Mouse (Mus musculus) gastrocnemius, postnatal 25 days (tissue): Measurements from ENCODE around the gene Gm44511. TPM values are rescaled to one million over a fixed set of nuclear protein-coding genes. Genes with fewer than 3 reads are reported as not detected.
"Not testable (repeated sequence)": the region's sequence is repeated elsewhere in the genome, so short reads cannot be mapped to it uniquely, and the experiment has no call there.

ENCODE experiments used
- DNase-seq: peaks from one replicate; pipeline ENCODE4 v3.0.0; 2022
- total RNA-seq, 2 experiments: library from RNA; stranded (reverse); gene quantifications; 1 replicate in 1 of 2; 2 replicates in 1 of 2; pipeline ENCODE4 v1.2.3; 2021

Gm44511 gene
- total RNA-seq, 2 experiments from 2014 or later, result not detected

DNA sequence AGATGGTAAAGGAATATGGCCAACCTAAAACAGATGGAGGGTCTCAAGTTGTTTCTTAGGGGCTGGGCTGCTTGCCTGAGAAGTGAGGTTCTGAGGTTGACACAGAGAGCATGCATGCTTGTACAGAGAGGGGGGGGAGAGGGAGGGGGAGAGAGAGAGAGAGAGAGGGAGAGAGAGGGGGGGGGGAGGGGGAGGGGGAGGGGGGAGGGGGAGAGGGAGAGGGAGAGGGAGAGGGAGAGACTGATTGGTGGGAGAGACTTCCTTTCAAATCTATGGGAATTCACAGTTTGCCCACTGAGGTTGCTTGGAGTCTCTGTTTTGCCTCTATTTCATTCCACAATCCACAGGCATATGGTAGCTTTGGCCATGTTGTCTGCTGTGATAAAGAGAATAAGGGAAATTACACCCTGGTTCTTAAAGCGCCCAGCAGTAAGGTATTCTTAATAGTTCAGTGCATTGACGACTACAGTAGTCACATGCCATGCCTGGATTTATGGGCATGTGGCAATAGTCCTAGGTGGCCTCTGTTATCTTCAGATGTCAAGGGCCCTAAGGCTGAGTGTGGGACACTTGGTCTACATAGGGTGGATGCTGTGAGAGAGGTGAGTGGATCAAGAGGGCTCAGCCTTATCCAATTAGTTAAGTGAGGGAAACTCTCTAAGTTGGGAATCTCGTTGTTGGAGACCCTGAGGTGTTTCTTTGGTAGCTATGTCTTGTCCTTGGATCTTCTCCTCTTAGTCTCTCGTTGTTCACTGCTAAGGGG, 15.4 kb upstream of the Gm44511 start:
- no peak for DNase-seq

DNA sequence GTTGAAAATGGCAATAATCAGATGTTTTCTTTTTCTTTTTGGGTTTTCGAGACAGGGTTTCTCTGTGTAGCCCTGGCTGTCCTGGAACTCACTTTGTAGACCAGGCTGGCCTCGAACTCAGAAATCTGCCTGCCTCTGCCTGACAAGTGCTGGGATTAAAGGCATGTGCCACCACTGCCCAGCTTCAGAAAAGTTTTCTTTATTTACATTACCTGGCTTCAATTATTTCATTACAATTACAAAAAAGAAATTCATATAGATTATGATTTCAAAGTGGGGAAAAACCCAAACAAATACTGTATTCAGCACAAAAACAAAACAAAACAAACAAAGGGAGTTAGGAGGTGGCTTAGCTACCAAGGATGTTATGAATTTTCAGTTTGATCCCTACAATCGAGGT, 14.6 kb upstream of the Gm44511 start:
- not testable (repeated sequence) for DNase-seq

DNA sequence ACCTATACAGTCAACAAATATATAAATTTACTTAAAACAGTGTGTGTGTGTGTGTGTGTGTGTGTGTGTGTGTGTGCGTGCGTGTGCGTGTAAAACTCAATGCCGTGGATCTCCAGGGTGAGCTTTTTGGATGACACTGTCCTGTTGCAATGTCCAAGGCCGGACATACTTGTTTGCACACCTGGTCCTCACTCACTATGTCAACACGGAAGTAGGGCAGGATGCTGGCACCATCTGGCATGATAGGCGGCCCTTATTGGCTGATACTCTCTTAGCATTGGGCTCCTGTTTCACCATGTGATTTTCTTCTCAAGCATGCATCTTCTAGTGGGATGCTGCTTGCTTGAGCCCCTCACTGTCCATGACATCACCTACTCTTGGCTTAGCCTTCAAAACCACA, 13.8 kb upstream of the Gm44511 start:
- DNase-seq, result no peak

DNA sequence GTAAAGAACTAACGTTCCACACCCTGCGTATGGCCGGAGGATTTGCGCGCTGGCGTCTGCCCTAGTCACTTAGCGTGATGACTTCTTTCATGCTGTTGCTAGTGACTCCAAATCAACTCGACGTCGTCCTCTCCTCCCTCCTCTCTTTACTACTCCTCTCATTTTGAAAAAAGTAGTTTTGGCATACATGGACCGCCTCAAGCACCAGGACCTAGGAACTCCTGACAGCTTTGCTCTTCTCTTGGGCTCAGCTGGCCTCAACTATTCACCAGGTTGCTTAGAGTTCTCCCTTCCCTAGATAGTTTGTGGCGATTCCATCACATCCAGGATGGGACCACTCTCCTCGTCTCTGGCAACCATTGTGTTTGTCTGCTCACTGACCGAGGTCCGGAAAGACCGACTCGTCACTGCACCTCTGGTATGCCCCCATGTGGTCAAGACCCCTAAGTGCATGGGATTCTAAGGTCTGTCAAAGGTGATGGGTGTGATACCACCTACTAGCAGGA, 13.2 kb upstream of the Gm44511 start:
- peak; percentile 83 for DNase-seq

DNA sequence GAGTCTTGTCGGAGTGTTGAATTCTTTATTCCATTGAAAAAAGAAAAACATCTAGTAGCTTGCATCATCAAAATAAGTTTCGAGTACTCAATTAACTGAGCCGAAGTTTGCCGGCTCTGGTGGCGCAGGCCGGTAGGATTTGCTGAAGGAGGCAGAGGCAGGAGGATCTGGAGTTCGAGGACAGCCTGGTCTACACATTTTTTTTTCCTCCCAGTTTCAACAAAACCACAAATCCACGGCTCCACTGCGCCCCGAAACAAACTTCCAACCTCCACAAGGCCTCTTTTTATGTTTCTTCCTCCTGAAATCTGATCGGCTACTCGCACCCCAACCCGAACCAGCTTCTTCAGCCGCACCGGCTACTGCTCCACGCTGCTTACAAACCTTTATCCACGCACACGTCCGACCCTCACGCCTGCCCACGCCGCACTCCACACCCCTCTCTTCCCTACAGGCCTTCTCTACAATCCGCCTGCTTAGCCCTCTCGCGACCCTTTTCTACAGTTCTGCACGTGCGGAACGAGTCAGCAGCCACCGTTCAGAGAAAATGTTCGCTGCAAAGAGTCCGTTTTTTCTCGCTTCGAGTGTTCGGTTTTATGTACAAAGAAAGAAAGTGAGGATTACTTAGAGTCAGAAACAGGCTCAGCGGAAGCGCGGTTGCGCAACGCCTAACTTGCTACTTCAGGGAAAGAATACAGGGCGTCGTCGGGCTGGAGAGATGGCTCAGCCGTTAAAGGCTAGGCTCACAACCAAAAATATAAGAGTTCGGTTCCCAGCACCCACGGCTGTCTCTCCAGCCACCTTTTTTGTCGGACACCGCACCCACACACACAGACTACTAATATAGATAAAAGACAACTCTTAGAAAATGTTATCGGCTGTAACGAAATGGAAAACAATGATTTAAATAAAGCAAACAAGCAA, 12.5 kb upstream of the Gm44511 start:
- peak; percentile 79 for DNase-seq

DNA sequence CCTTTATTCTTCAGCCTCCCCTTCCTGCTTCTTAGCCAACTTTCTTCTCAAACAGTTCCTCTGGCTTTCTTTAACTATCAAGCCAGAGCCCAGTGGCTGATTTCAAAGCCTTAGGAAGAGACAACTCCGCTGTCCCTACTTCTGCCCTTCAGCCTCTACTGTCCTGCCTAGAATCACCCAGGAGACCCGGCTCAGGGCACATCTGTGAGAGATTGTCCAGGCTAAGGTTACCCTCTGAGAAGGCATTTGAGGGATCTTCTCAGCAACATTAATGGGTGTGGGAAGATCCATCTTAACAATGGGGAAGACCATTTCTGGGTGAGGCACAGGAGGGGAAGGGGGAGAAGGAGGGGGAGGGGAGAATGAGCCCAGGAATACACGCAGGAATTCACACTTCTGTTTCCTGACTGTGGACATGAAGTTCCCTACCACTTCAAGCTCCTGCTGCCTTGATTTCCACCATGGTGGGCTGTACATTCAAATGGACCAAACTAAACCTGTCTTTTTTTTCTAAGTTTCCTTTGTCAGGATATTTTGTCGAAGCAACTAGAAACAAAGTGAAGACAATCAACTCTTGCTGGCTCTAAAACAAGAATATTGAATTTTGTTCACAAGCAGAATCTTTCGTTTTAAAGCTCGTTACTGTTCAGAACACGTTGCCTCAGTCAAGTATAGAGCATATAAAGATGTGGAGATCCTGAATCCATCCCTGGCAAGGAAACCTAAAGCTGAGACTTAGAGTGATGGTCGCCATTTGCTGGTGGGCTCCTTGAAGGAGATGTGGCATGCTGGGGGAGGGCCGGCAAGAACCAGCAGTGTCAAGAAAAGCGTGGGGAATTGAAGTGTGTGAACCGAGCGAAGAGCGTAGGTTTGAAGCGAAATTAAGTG, 11.6 kb upstream of the Gm44511 start:
- no peak for DNase-seq

DNA sequence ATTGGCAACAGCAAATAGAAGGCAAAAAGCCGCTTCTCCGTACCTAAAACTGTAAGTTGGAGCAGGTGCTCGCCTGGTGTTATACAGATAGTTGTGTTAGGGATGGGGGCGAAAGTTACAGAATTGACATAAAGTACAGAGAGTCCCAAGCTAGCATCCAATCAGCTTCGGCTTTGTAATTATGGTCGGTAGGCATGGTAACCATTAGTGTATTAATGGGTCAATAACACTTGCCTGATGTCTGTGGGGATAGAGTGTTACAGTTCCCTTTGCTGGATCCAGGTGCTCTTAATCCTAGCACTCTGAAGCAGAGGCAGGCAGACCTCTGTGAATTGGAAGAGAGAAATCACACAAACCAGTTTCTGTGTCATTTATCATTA, 10.8 kb upstream of the Gm44511 start:
- DNase-seq, result no peak

DNA sequence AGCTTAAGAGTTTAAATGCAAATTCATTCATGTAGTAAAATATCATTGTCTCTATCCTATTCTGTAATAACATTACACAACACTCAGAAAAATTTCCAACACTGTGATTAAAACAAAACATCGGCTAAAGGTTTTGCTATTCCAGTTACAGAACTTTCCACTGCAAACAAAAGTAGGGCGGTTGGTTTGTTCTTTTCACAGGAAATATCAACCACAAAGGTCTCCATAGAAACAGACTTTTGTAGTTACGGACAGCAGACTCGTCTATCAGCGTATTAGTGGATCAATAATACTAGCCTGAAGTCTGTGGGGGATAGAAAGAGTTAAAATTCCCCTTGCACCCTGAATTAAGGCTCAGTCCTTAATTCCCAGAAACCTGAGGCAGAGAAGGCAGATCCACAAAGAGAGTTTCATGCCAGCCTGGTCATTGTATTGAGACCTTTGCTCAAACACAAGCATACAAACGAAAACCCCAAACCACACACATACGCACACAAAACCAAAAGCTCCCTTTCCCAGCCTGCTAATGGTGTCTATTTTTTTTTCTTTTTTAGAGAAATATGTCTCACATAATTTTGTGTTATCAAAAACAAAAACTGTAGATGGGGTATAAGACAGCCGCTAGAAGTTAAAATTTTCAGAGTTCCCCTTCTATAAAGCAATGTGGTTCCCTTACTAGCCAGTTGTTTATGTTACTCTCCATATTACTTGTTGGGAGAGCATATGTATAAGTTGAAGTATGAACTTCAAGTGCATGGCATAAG, 10.3 kb upstream of the Gm44511 start:
- no peak for DNase-seq

DNA sequence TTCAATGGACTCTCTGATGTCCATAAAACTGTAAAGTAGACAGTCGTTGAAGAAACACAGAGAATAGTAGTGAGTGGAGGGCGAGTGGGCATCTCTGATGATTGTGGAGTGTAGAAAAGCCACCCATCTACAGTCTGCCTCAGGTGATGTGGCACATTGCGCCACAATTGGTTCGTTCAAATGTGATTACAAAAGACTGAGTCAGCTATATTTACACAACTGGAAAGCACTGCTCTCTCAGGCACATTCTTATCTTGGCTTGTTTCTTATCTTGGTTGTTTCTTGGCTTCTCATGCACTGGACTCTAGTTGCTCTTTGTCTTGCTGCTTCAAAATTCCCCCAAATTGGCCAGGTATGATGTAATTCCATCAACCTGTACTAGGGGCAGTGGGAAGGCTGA, 9.5 kb upstream of the Gm44511 start:
- DNase-seq, result no peak

DNA sequence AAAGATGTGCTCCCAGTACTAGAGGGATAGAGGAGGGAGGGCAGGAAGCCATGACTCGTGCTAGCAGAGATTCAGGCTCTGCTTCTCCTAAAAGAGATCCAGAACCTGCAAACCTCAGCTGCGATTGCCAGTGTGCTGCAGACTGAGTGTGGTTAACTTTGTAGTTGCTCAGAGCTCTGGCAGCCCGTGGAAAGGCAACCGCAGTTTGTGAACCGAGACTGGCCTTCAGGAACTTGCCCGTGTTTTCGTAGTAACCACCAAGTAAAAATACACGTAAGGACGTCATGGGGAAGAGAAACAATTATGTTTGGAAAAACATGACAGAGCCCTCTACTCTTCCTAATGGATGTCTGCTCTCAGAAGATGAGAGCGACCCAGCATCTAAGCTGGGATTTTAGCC, 6.9 kb upstream of the Gm44511 start:
- DNase-seq, result no peak

DNA sequence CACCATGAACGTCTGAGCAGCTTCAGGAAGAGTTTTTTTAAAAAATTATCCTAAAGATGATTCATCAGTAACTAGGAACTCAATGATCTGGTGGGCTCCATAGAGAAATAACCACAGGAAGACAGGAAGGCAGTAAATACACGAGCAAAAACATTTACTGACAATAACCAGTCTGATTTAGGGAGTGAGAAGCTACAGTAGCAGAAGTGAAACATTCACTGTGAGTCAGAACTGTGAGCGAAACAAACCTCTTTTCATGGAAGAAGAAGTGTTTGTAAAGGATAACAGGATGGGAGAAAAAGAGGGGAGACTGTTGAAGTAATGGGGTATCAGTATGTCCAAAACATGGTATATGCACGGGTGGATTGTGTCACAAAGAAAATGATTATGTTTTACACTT, 3.7 kb upstream of the Gm44511 start:
- no peak for DNase-seq

DNA sequence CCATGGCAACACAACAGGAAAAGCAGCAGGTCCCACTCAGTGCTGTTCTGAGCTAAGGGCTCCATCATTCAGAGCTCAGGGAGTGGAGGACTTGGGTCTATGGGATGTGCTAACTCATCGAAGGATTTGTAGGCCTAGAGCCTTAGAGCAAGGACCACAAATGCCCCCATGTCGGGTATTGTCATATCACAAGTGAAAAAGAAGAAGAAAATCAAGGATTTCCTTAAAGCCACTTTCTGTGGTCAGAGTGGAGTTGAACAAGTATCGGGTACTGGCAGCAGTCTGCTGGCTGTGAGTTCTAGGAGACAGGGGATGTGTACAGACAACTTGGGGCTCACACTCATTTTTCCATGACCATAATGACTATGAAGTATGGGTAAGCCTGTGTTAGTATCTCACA, 666 bp upstream of the Gm44511 start:
- no peak for DNase-seq

DNA sequence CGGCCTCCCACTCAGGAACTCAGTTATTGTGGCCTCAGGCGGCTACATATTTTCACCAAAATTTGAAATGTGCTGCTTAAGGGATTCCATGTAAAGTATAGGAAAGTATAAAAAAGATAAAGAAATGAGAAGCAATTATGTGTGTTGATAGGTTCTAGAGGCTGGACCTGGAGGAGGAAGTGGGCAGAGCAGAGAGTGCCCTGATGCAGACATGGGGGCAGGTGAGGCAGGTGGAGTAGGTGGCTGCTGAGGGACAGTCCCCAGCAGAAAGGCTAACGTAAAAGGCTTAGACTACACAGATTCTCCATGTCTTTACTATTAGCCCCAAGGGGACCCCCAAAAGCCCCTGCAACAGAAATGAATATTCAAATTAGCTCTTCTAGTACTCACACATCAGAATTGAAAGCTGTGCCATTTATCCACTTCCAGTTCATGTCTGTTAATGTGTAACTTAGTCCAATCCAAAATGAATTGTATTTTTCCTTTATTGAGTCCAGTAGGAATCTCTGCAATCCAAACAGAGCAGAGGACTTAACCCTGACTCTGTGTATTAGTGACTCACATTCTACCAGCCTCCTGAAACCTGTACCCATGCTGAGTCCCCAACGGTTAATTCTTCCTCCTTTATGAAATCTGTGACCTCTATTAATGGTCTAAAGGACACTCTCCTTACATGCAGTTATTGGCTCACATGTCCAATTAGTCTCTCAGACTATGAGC, 7.9 kb downstream of the Gm44511 start:
- DNase-seq, result no peak

DNA sequence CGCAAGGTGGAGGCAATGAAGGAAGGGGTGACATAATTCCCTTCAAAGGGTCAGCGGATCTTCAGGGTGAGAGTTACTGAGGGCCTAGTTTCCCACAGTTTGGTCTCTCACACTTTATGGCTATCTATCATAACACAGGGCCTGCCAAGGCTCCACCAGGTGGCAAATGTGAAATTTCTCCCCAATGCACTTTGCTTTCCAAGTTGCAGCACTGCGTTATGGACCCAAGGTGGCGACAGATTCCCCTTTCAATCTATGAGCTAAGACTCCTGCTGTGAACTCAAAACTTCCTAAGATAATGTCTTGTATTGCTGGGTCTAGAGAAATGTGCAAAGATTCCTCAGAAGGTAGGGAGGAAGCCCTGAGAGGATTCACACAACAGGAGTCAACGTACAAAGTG, 17.6 kb downstream of the Gm44511 start:
- DNase-seq, result no peak

DNA sequence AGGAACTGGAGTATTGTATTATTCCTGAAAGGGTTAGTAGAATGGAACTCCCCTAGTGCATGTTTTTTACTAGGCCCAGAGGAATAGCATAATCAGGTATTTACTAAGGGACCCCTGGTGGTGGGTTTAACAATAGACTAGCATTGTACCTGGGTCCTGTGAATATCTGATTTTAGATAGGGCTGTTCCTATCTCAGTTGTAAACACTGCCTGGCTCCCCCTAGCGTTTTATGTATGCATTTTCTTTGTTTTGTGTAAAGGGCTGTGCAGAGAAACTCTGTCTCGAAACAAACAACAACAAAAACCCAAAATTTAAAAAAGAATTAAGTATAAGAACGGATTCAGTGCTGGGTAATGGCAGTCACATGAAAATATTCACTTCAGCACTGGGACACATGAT, 19.1 kb downstream of the Gm44511 start:
- DNase-seq, result no peak

DNA sequence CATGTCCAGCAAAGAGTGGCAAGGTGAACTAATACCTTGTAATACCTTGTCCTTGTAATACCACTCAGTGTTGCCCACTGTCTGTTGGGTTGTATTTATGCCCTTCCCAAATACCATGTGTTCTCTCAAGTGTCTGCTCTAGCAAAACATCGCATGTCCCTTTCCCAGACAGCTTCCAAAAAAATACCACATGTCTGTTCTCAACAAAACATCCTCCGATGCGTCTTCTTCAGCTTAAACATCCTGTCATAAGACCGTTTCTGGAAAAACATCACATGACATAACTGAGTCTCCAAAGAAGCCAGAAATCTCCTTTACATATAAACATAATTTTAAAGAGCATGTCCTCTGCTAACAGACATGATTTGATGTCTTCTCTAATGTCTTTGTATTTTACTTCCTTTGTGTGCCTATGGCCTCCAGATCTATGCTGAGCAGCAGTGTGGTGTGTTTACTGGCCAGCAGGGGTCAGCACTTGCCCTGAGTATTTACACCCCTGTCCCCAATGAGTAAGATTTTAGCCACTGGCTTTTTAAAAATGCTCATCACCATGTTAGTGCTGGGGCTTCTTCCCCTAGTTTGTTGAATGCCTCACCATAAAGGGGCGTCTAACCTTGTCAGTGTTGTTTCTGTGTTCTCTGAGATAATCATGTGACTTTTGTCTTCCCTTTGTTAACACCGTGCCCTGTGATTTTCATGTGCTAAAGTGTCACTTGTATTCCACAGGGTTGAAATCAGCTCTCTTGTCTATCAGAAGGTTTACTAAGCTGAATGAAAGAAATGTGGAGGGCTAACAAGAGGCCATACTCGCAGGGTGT, 21.1 kb downstream of the Gm44511 start:
- peak; percentile 21 for DNase-seq

DNA sequence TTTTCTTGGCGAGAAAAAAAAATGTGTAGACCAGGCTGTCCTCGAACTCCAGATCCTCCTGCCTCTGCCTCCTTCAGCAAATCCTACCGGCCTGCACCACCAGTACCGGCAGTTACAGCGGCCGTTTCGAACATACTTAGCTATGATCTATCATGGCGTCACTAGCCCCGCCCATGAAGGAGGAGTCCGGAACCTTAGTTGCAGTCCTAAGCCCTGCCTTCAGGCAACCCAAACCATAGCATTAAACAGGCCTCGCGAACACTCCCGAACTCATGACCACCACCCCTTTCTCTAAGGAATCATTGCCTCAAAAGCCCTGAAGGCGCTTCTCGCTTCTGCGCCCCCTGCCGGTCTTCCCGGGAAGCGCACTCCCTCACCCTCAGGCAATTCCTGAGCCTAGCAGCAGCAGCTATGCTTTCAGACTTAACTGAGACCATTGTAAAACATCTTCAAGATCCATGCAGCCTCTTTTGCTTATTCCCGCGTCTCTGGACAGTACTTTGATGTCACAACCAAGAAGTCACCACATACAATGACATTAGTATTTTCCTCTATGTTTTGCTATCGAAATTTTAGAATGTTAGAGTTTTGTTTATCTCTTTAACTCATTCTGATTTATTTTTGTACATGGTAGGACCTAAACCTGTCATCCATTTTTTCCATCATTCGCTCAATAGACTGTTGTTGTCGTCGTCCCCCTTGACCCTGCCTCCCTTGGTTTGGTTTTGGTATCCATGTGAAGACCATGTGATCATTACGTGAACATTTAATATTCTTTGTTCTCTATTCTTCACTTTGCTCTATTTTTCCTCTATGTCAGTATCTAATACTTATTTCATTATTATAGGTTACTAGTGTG, 22.9 kb downstream of the Gm44511 start:
- peak; percentile 92 for DNase-seq

DNA sequence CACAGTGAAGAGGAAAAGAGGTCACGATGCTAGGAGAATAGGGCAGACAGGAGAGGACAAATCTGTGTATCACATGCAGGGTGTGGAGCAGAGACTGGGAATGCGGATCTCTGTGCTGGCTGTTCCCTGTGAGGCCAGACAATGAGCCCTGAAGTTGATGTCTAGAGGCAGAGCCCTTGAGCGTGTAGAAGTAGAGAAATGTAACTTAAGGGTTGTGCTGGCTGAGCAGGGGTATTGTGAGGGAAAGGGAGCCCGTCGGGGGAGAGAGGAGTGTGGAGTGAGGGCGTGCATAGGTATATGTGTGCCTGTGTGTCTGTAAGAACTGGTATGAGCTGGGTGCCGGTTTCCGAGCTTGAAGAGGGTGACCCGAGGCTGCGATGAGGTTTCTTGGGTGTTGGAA, 23.6 kb downstream of the Gm44511 start:
- peak; percentile 11 for DNase-seq

DNA sequence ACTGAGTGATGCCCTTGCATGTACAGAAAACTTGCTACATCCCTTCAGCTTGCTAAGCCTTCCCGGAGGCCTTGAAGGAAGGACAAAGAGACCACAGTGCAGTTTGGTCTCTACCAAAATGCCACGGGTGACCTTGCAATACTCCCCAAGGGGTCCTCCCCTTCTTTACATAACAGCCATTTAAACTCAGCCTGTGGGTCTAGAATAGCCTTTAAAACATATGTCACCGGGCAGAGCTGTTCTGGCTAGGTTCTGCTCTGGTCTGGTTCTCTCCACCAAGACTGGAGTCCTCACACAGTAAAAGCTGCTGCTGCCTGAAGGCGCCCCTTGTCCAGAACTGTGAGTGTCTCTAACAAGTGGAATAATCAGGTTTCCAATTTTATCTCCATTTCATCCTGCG, 25.4 kb downstream of the Gm44511 start:
- DNase-seq, result not testable (repeated sequence)
